Mouse (Mus musculus): ENCODE data around the gene Sec31a.

The Sec31a gene

GRCm38 (mm10) chr5:100396753-100397152, 19.3 kb downstream of the Sec31a start:
- DNase-seq, result no peak

- no peak for DNase-seq
Measured at GRCm38 (mm10) chr5:100393681-100394080, 22.4 kb downstream of the Sec31a start.

- DNase-seq, result no peak
Measured at GRCm38 (mm10) chr5:100392436-100392955, 23.5 kb downstream of the Sec31a start.

- DNase-seq, result no peak
Measured at GRCm38 (mm10) chr5:100383782-100384510, 32.1 kb downstream of the Sec31a start.

GRCm38 (mm10) chr5:100381094-100381493, 34.9 kb downstream of the Sec31a start:
- DNase-seq, result no peak

- peak; percentile 88 for DNase-seq
Measured at GRCm38 (mm10) chr5:100380277-100380676, 35.8 kb downstream of the Sec31a start.

GRCm38 (mm10) chr5:100378981-100379380, 37.1 kb downstream of the Sec31a start:
- no peak for DNase-seq

- DNase-seq, result no peak
Measured at GRCm38 (mm10) chr5:100378211-100378610, 37.8 kb downstream of the Sec31a start.

GRCm38 (mm10) chr5:100377376-100377775, 38.7 kb downstream of the Sec31a start:
- DNase-seq, result no peak

GRCm38 (mm10) chr5:100374703-100375102, 41.3 kb downstream of the Sec31a start:
- DNase-seq, result no peak

GRCm38 (mm10) chr5:100373952-100374351, 42.1 kb downstream of the Sec31a start:
- peak; percentile 30 to 49 for DNase-seq

GRCm38 (mm10) chr5:100370919-100371318, 45.1 kb downstream of the Sec31a start:
- DNase-seq, result no peak

- peak; percentile 58 to 75 for DNase-seq
Measured at GRCm38 (mm10) chr5:100369825-100370459, 46.1 kb downstream of the Sec31a start.

GRCm38 (mm10) chr5:100369093-100369492, 46.9 kb downstream of the Sec31a start:
- DNase-seq, result no peak

GRCm38 (mm10) chr5:100368527-100368926, 47.5 kb downstream of the Sec31a start:
- no peak for DNase-seq

- DNase-seq, result peak in 1 of 2 experiments; percentile 48
Measured at GRCm38 (mm10) chr5:100367051-100367450, 49.0 kb downstream of the Sec31a start.

- DNase-seq, result no peak
Measured at GRCm38 (mm10) chr5:100360296-100360695, 55.7 kb downstream of the Sec31a start.

GRCm38 (mm10) chr5:100358334-100358733, 57.7 kb downstream of the Sec31a start:
- no peak for DNase-seq

GRCm38 (mm10) chr5:100354644-100355043, 61.4 kb downstream of the Sec31a start:
- no peak for DNase-seq

- peak; percentile 39 to 53 for DNase-seq
Measured at GRCm38 (mm10) chr5:100352986-100353848, 62.8 kb downstream of the Sec31a start.

GRCm38 (mm10) chr5:100350907-100351456, 65.1 kb downstream of the Sec31a start:
- DNase-seq, result no peak

GRCm38 (mm10) chr5:100349287-100350215, 66.5 kb downstream of the Sec31a start:
- DNase-seq, result no peak

Measured in kidney, adult 8-10 months (tissue).